Mouse (Mus musculus) spleen, adult 12 weeks (tissue): ENCODE data around the gene Sec1.

Source experiments
- DNase-seq: peaks from one replicate; pipeline ENCODE4 v3.0.0; 2022; ENCODE audit warnings: low spot score

The Sec1 gene

DNA sequence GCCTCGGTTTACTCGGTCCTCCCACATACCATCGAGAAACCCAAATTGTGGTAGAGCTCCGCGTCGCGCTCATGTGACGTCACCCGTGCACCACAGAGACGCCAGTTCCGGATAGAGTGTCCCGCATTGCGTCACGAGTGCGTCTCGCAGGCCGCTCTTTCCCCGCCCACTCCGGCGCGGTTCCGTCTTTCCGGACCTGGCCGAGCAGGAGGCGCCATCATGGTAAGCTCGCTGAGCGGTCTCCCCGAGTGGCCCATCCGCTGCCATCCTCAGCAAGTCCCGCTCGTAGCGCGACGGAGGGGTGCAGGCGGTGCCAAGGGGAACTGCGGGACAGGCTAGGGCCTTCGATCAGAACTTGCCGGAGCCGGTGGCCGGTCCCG, 23.7 kb upstream of the Sec1 start, which contains the start of gene Sphk2:
Gene Sphk2 (minus strand): TSS at position 85 of the 380 bp plus-strand sequence.
- peak; percentile 94 for DNase-seq

DNA sequence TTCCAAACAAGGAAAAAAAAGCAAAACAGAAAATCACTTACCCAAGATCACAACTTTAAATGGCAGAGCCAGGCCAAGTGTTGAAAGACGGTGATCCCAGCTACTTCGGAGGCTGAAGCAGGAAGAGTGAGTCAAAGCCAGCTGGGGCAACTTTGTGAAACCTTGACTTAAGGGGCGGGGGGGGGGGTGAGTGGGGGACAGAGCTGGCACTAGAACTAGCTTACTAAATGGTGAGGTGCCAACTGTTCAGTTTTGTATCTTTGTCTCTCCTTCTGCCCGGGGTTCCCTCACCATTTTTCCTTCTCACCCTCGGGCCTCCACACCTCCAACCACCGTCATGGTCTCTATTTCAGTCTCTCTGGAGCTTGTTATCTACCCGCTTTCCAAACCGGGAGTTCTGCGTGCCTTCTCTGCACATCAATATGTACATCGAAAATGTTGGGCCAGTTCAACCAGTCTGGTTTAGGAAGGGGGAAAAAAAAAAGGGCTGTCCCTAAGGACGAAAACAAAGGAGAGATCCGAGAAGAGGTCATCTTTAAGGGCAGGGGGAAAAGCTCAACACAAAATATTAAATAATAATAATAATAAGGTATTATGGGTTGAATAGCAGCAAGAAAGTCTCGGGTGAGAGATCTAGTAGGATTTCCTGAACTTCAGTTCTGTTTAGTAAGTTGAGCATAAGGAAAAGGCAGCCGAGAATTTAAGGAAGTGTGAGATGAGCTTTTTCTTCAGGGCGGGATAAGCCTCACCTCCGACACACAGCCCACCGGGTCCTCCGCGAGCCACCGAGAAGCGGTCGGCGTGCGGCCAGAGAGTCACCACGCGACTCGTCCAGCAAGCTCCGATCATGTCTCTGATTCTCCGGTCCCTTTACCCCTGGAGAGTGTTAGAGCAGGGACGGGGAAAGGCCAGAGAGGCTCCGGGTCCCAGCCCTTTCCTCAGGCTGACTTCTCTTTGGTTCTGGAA, 23.0 kb upstream of the Sec1 start:
- DNase-seq, result no peak

DNA sequence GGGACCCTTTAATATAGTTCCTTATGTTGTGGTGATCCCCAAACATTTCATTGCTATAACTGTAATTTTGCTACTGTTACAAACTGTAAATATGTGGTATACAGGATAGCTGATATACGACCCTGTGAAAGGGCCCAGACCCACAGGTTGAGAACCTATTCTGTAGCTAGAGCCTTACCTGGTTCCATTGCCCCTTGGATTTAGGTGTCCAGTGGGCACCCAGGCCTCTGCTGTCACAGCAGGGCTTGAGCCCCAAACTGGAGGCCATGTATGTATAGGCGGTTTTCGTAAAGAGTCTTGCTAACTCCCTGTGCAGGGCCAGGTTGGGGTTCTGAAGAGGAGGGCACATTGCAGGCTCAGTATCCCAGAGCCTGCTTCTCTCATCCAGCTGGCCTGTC, 22.3 kb upstream of the Sec1 start:
- no peak for DNase-seq

DNA sequence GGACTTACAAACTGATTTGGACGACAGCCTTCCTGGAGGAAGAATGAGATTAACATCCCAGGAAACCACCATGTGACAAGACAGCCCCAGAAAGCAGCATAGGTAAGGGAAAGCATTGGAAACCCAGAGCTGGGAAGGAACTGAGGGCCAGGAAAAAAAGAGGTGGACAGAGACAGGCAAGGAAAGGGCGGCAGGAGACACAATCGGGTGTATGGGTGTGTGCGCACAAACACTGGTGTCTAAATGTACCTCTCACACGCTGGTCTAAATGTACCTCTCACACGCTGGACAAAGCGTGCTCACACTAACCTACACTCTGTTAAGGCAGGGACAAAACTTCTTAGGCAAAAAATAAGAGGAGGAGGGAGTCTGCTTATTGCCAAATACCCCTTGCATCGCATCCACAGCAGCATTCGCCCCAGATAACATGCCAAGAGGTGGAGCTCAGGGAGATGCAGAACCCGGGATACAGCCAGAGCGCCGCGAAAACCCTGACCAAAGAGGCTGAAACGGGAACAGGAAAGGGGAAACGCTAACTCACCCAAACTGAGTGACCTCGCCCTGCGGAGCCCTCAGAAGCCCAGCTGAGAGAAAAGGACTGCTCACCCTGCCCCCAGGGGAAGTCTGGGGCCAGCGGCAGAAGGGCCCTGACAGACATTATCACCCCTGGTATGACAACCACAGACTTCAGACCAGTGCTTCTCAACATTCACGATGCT, 21.7 kb upstream of the Sec1 start:
- DNase-seq, result no peak

DNA sequence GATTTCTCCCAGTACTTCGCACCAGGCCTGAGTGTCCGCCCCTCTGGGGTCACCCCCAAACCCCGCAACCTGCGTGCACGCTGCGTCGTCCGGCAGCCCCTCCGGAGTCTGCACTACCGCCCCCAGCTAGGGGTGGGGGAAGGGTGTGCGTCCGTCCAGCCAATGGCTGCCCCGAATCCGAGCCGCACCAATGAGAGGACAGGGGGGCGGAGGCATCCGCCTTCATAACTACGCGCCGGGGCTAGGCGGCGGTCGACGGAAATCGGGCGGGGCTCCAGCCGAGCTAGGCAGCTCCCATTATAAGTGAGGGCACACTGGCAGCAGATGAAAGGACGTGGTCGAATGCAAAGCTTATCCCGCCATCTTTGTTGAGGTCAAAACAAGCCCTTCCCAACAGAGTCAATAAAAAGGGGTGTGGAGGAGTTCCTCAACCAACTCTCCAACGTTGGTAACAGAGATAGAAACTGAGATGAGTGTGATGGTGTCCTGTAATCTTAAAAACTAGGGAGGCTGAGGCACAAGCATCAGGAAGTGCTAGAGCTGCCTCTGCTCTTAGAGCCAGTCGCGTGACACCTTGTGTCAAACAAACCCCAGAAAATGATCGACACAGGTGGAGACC, 21.0 kb upstream of the Sec1 start, which contains the start of gene Rpl18:
Gene Rpl18 (plus strand): TSS at position 368 of the 619 bp plus-strand sequence.
- peak; percentile 91 for DNase-seq

DNA sequence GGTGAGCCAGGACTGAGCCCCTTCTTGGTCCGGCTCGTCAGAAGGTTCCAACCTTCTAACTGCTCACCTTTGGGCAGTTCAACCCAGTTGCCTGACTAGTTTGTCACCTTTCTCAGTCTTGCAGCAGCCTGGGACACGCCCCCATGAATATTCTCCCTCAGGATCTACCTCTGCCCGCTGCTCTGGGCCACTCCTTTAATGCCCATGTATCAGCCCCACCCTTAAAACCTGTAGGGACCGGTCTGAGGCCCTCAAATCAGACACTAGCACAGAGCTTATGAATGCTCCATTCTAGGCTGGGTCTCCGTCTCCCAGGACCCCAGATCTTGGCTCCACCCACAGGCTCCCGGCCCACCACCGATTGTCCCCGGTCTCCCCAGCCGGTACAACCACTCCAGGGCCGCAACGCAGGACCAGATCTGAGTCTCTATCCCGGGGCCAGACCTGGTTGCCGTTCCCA, 20.5 kb upstream of the Sec1 start:
- DNase-seq, result no peak

DNA sequence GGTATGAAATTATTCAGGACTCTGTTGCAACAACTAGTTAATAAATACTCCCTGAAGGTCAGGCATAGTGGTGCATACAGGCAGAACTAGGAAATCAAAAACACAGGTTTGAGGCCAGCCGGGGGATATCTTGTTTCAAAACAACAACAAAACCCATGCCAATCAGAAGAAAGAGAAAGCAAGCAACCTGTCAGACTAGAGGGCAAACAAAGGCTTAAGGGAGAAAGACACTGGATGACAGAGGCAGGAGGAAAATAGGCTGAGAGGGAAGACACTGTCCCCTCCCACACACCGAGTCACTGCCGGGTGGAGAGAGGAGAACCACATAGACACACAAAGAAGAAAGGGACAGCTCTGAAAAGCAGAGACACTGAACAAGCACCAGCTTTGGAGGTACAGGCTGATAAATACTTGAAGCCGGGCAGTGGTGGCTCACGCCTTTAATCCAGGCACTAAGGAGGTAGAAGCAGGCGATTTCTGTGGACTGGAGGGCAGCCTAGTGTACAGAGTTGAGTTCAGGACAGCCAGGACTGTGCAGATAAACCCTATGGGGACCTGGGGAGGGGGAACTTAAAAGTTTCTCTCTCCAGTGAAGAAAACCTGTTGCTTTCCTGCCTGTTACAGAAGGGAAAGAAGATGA, 19.8 kb upstream of the Sec1 start:
- DNase-seq, result no peak

DNA sequence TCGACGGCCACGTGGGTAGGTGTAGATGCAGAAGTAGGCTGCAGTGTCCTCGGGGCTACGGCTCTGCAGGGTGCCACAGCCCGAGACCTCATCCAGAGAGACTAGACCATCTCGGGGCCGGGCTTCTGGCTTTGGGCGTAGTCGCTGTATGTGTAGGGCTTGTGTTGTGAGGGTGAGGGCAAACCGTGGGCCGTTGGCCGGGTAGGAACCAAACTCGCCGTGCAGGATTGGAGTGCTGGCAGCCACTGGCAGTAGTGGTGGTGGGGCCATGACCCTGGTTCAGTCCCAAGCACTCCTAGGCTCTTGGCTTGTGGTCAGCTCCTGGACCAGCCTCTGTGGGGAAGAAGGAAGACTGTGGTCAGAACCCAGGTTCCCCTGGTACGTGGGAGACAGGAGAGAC, 19.2 kb upstream of the Sec1 start:
- DNase-seq, result no peak

DNA sequence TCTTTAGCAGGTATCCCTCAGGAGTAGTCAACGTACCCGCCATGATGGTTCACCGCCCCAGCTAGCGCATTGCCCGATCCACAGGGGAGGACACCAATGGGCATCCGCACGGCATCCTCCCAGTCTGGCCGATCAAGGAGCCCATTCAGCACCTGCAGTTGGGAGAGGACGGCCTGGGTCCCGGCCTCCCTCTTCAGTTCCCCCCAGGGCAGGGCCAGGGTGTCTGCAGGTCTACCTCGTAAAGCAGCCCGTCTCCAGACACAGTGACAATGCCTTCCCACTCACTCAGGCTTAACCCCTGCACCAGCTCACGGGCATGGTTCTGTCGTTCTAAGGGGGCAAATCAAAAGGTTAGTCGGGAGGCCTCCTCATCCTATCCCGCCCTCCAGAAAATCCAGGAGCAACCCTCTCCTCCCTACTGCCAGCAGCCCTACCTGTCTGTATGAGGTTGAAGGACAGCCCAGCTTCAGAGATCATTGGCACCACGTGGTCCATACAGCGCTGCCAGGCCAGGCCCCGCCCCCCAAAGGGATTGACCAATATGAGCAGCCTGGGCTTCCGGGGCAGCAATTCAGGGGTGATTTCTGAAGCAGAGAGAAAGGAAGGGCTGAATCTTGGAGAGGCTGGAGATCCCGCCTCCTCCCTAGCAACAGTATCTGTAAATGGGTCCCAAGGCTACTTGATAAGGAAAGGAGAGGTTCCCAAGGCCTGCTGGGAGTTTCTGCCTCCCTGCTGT, 18.0 kb upstream of the Sec1 start:
- DNase-seq, result no peak

DNA sequence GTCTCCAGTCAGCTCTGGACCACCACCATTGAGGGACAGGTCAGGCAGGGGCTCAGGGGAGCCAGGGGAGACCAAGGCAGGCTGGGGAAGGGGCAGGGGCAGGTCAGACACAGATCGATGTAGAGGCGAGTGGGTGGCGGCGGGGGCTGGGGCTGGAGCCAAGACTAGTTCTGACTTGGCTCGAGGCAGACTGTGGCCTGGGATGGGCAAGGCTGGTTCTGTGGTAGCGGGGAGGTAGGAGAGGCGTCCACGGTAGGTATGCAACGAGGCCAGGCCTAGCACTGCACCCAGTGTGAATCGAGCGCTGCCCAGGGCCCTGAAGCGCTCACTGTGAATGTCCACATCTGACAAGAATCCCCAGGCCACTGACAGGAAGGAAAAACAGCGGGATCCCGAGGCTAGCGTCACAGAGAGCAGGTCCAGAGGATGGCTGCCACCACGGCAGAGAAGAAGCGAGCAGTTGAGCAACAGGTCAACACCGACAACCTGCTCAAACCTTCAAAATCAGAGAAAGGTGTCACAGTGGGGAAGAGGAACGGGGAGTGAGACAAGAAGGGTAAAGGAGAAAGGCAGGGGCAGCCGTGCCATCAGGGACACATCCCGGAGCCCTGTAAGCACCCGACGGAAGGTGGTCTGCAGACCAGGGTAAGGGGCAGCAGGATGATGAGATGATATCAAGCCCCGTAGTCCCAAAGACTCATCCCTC, 17.3 kb upstream of the Sec1 start:
- no peak for DNase-seq

DNA sequence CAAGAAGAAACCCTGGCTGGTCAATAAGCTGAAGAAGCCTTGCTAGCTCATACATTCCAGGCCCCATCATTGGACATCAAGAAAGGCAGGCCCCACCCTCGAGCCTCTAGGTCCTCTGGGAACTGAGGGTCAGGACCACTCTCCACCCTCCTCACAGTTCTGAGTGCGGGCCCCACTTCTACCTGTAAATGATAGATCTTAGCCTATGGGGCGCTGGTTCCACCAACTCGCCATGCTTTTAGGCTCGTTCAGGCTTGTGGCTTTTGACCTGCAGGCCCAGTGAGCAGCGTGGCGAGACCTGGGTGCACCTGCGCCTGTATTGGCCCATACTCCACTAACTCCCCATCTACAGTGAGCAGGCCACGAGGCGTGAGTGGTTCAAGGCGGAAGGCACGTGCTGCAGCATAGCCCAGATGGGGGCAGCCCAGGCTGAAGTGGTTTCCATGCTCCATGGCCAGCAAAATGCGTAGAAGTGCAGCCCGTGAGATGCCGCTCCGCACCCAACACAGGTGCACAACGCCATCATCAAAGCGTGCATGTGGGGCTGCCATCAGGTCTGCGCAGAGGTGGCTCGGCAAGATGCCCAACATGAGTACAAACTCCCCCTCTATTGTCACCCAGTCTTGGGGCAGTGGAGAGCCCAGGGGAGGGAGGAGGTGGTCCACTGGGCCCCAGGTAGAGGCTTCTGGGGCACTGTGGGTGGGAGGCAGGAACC, 16.4 kb upstream of the Sec1 start:
- no peak for DNase-seq

DNA sequence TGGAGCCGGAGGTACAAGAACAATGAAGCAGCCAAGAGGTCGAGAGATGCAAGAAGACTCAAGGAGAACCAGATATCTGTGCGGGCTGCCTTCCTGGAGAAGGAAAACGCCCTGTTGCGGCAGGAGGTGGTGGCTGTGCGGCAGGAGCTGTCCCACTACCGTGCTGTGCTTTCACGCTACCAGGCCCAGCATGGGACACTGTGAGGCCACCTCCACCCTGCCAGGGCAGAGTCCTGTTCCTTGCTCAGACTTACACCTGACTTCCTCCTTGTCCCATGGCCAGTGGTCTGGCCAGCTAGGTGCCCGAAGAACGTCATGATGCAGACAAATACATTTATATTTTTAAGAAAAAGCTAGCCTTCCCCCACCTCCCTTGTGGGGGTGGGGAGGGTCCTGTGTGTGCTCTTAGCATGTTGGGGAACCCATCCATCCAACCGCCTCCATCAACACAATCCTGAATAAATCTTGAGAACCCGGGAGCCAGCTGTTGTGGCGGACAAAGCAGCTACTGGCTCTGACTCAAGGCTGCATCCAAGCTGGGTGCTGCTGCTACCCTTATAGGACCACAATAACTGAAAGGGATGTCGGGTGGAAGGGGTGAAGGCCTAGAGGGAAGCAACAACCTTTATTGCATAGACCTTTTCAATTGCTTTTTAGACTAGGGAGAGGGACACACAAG, 15.6 kb upstream of the Sec1 start:
- DNase-seq, result no peak

DNA sequence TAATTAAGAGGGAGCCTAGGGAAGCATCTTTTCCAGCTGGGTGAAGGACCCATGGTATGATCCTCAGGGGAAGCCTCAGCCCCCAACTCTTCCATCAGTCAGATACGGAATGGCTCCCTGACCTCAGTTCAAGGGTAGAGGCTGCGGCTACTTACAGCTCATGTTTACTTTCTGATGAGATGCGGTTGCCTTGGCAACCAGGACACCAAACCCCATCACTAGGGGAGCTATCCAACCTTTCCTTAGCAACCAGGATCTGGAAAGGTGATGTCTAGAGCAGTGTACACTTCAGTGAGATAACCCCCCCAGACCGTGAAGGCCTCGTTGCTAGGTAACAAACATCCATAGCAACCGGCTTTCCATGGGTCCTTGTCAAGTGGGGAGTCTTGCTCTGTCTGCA, 14.8 kb upstream of the Sec1 start:
- no peak for DNase-seq

DNA sequence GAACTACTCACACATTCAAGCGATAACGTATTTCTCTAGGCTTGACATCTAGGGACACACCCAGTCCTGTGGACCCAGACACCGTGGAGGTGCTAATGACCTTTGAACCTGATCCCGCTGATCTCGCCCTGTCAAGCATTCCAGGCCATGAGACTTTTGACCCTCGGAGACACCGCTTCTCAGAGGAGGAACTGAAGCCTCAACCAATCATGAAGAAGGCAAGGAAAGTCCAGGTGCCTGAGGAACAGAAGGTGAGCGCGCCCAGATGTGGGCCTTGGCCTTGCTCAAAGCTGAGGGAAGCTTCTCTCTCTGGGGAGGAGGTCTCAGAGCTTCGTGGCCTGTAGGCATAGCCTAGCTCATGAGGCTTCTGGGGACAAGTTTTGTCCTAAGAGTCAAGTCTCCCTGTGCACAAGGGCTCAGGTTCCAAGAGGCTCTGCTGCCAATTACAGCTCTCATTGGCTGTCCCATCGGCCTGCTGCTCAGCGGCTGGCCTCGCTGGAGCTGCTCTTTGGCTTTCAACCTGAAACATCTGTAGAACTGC, 14.1 kb upstream of the Sec1 start:
- DNase-seq, result no peak

DNA sequence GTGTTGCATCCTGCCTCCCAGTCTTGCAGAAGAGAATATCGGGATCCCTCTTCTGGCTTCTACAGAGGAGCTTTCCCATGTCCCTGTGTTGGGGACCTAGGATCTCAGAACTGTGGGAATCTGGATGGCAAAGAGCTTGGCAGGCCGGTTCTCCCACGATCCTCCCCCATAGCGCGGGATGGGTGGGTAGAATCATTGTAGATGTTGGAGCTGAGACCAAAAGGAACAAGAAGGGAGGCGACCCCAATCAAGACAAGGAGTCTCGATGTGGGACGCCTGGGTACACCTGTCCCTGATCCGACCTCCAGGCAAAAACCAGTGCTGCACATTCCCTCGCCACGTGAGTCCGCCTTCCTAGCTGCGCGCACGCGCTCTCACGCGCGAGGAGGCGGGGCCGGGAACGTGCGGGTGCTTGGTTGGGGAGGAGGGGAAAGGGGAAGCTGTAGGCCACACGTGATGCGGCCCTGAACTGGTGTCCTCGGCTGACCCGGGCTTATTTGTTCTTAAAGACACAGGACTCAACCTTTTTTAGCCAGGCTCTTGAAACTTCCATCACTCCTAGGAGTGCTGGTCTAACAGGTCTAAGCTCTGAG, 13.3 kb upstream of the Sec1 start:
- DNase-seq, result peak; percentile 79

DNA sequence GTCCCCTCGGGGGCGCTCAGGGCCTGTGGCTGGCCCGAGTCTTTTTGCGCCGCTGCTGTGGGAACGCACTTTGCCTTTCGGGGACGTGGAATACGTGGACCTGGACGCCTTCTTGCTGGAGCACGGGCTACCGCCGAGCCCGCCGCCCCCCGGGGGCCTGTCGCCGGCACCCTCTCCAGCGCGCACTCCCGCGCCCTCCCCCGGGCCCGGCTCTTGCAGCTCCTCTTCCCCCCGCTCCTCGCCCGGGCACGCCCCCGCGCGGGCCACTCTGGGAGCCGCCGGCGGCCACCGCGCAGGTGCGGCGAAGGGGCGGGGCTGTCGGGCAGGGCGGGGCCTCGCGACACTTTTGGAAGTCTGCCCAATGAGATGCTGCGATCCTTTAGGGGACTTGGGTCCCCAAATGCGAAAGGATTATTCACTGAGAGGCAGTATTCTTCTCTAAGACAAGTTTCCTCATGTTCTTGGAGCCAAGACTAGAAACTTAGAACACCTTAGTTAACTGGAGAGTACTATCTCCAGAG, 12.6 kb upstream of the Sec1 start:
- DNase-seq, result peak; percentile 72

DNA sequence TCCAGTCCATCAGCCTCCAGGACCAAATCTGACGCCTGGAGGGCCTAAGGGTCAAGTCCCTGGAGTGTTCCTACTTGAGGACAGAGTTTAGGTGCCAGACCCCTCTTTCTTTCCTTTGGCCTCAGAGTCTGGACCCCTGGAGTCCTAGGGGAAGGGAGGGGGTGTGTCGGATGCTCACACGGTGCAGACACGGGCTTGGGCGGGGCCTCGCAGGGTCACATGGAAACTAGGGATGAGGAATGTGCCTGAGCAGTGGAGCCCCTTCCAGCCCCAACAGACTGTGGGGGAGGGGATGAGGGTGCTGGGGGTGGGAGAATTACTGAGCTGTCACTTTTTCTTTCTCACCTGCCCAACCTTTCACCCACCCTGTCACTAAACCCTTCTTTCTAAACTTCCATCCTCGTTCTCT, 11.7 kb upstream of the Sec1 start:
- DNase-seq, result no peak

DNA sequence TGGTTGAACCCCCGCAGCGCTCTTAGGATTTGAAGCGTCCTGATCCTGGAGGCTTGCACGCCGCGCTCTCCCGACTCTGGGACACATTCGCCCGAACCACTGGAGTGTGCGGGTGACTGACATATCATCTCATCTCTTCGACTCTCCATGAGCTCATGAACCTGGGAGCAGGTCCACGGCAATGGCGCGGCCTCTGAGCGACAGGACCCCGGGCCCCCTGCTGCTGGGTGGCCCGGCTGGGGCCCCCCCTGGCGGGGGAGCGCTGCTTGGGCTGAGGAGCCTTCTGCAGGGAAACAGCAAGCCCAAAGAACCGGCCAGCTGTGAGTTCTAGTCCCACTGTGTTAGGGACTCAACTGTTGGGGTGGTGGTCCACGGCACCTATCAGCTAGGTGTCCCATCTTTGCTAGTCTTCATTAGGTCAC, 11.3 kb upstream of the Sec1 start:
- no peak for DNase-seq
